Mouse (Mus musculus) brain, embryonic 14.5 days (tissue): ENCODE measurements at regions not wholly inside any gene's neighbourhood (a gene's known extent, or its start where the extent isn't known, plus 50 kb on each side); places are given as distances from the start of the nearest gene placed in this dataset.
A peak's percentile ranks its signal among the peaks of the same experiment; 100 is the strongest.

Experiments
- DNase-seq: peaks from one replicate; pipeline ENCODE4 v3.0.0-alpha.2; 2011; ENCODE audit warnings: low read depth
- CTCF ChIP-seq: fragments of 200-500 bp; IDR thresholded peaks from 2 replicates; pipeline ENCODE4 v1.5.1; 2012; ENCODE audit warnings: inconsistent platforms, mild to moderate bottlenecking, moderate library complexity, borderline replicate concordance; ENCODE audit not compliant: insufficient read depth, insufficient read length; ENCODE audit errors: extremely low read depth
- POLR2A ChIP-seq: fragments of 200-500 bp; IDR thresholded peaks from 2 replicates; pipeline ENCODE4 v1.6.1; 2012; ENCODE audit warnings: mild to moderate bottlenecking, inconsistent platforms, borderline replicate concordance; ENCODE audit not compliant: poor library complexity, insufficient read depth, insufficient read length, severe bottlenecking; ENCODE audit errors: extremely low read depth

DNA sequence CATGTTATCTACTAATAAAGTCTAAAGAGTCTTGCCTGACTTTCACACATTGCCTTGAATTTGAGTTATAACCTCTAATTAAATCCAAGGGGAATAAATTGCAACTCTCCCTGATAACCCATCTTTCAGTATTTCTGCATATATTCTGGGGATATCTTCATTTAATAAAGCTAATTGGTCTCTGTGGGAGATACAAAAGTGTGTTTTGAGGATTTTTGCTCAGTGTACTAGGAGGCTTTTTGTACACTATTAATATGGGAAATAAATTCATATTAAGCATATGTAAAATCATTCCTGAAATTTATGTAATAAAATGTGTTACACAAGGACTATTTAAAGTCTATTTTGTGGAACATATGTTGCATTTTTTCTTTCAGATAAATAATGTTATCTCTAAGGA lies 538.3 kb downstream of the Kcnj3 start:
- TF ChIP-seq POLR2A (no peak), CTCF (no peak)
- DNase-seq, result peak; percentile 29
